Mouse (Mus musculus) heart, adult 11 months (tissue): ENCODE measurements at regions not wholly inside any gene's neighbourhood (a gene's known extent, or its start where the extent isn't known, plus 50 kb on each side); places are given as distances from the start of the nearest gene placed in this dataset.

Experiments used
- DNase-seq: peaks from one replicate; pipeline ENCODE4 v3.0.0; 2022

- DNase-seq, result no peak
These were observed 225.4 kb upstream of the Galnt5 start for GRCm38 (mm10) chr2:57772315-57772714.

- DNase-seq, result no peak
These were observed 221.5 kb upstream of the Galnt5 start for GRCm38 (mm10) chr2:57776154-57776553.

- DNase-seq, result no peak
These were observed 216.8 kb upstream of the Galnt5 start for GRCm38 (mm10) chr2:57780836-57781235.

GRCm38 (mm10) chr2:57793519-57794296, 204.0 kb upstream of the Galnt5 start:
- no peak for DNase-seq

DNA sequence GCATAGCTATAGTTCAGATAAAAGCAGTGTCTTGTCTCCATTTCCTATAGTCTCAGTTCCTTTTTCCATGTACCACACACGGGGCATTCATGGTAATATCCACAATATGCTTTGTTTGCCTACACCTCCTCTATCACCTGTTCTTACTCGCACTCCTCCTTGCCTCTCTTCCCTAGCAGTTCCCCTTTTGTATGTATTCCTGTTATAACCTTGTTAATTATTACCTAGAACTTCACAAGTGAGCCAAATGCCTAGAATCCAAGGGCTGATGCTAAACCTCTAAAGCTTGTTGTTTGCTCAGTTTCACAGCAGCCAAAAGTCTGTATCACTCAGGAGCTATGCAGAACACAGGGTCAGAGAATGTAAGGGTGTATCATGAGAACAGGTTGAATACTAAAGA, 198.4 kb upstream of the Galnt5 start:
- DNase-seq, result no peak

- DNase-seq, result no peak
These were observed 189.8 kb upstream of the Galnt5 start for GRCm38 (mm10) chr2:57807911-57808310.

DNA sequence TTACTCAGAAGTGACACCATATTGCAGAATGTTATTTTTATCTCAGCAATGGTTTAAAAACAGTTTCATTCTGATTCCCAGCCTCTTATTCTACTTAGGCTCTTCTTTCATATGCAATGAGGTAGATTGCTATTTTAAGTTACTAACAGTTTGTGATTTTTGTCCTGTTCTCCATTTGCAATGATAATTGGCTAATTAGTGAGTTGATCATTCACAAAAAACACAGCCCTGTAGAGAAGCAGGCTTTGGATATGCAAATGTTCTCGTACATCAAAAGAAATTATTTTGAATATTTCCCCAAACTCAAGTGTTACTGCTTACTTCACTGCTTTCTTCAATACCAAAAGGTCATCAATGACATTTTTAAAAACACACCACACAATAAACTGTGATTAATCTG, 184.7 kb upstream of the Galnt5 start:
- DNase-seq, result no peak

GRCm38 (mm10) chr2:57820343-57820742, 177.3 kb upstream of the Galnt5 start:
- no peak for DNase-seq

- no peak for DNase-seq
These were observed 176.8 kb upstream of the Galnt5 start for GRCm38 (mm10) chr2:57820923-57821322.

- DNase-seq, result no peak
These were observed 169.4 kb upstream of the Galnt5 start for GRCm38 (mm10) chr2:57828284-57828683.

- no peak for DNase-seq
These were observed 164.9 kb upstream of the Galnt5 start for GRCm38 (mm10) chr2:57832565-57833355.

- peak; percentile 39 for DNase-seq
These were observed 152.5 kb upstream of the Galnt5 start for GRCm38 (mm10) chr2:57845135-57845534.

GRCm38 (mm10) chr2:57847707-57848106, 150.0 kb upstream of the Galnt5 start:
- DNase-seq, result peak; percentile 76

DNA sequence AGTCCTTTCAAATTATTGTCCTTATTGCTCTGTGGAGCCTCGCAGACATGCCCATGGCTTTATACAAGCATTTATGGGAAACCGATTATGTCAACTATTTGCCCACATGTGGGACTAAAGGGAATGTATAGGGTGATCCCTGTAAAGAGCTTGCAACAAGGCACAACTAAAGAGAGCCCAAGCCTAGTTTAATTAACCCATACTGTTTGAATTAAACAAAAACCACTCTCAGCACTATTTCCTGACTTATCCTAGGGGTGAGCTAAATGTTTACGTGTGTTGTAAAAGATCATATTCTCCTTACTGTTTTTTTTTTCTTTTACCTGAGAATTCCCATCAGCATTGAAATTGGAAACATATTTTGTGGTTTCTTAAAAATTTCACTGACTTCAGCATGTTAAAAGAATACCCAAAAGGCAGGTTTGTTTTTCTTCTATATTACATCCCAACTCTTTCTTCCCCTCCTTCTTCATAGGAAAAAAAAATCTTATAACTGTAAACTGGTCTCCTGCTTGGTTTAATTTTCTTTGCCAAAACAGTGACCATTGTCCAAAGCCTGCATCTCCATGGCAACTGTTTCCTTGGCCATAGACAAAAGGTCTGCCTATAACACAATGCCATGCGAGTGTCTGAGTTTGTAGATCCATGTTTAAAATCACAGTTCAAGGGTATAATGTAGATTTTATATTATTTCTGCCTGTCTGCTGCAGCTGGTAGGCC, 148.2 kb upstream of the Galnt5 start:
- no peak for DNase-seq

DNA sequence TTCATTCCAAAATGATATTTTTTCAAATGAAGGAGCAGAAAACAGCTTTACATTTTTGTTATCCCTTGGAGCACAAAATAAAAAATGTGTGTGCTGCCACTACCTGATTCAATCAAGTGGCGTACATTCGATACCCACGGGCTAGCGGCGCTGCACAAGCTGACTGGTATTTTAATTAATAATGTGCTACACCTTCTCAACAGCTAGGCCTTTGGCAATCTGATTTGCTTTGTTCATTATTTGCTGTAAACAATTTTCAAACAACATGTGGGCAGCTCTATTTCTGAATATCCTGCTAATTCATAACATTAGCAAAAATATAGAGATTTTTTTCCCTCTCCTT, 147.7 kb upstream of the Galnt5 start:
- DNase-seq, result peak; percentile 41

DNA sequence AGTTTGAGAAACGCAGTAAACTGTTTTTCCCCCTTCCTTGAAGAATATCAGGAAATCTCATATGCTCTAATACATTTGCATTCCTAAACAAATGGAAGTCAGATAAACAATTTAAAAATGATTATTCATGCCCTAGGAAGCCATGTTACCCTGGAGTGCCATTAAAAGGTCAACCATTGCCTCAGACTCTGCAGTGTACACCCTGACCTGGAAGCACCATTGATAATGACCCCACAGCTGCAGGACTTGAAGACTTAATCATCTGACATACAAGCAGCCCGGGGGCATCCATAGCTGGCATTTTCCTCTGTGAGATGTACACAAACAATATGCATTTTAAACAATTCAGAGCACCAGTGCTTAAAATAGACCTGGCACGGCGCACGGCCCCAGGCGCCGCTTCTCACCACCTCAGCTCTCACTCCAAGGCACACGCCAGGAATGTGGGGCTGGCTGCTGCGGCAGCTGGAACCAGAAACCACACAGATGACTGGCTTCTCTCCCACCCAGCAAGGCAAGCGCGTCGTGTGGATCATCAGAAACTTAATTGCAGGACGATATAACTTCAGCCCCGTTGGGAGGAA, 141.1 kb upstream of the Galnt5 start:
- peak; percentile 94 for DNase-seq

DNA sequence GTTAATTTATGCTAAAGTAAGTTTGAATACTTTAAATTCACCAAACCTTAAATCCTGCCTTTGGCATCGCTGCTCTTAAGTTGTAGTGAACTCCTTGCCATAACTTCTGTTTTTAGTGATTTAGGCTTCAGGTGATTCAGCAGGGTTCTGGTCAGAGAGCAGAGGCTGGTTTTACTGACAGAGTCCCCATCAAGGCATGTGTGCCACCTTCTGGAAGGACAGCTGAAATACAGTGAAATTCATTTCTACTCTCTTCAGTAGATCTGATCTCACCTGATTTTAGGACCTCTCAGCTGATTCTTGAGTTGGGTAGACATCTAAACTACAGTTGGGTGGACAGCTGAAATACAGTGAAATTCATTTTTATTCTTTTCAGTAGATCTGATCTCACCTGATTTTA, 132.4 kb upstream of the Galnt5 start:
- no peak for DNase-seq

DNA sequence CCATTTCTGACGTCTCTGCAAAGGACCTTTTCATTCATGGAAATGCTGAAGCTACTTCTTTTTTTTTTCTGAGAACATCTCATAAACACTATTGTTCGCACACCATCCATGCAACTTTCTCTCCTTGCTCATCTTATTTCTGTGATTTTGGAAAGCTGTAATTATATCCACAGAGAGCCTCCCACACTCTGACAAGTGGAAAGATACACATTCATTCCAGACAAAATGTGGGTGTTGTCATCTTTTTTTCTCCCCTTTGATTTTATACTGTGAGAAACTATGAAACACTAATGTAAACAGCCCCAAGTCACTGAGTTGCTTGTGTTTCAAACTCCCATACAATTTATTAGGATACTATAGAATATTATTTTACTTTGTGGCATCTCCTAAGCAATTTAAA, 129.6 kb upstream of the Galnt5 start:
- no peak for DNase-seq

GRCm38 (mm10) chr2:57900168-57900567, 97.5 kb upstream of the Galnt5 start:
- DNase-seq, result no peak

DNA sequence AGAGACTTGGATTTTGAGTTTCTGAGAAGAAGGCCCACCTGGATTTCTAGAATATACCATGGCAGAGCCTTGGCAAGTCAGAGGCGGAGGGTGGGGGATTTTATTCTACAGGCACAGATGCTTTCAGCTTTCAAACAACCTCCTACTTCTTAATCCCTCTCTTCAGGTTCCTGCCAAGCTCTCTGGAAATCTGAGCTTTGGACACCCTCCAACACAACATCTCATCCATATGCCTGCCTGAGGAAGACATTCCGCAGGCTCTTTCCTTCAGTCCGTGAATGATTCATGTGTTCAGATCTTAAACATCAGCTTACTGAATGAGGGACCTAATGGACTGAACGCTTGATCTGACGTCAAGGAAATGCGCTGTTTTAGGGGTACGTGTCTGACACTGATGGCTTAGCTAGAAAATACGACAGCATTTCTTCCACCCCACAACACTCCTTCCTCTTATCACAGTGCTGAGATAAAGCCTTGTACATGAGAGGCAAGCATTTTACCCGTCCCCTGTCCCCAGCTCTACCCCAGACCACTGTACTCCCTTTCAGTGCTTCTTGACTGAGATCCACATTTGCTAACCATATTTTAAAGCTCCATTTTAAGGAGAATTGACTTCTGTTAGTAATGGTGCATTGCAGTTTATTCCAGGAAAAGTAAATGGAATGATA, 97.0 kb upstream of the Galnt5 start:
- DNase-seq, result no peak

- no peak for DNase-seq
These were observed 92.5 kb upstream of the Galnt5 start for GRCm38 (mm10) chr2:57905184-57905583.

- no peak for DNase-seq
These were observed 90.7 kb upstream of the Galnt5 start for GRCm38 (mm10) chr2:57906939-57907338.

GRCm38 (mm10) chr2:57909706-57910105, 88.0 kb upstream of the Galnt5 start:
- no peak for DNase-seq
